Mouse (Mus musculus) heart, adult 10 weeks (tissue): ENCODE data around the gene Gm3033. TPM values are rescaled to one million over a fixed set of nuclear protein-coding genes. Genes with fewer than 3 reads are reported as not detected.

Source experiments
- polyA plus RNA-seq: library from polyadenylated mRNA; stranded (reverse); fragments of 350-450 nt; fragmentation: Illumina TruSeq; extraction: RNeasy Lipid Tissue Mini Kit (QIAGEN cat#74804); gene quantifications from one replicate; pipeline ENCODE4 v1.2.3, GENCODE M21; 2014; ENCODE audit warnings: low read depth, low replicate concordance

Gene Gm3033
- not detected for polyA plus RNA-seq

DNA sequence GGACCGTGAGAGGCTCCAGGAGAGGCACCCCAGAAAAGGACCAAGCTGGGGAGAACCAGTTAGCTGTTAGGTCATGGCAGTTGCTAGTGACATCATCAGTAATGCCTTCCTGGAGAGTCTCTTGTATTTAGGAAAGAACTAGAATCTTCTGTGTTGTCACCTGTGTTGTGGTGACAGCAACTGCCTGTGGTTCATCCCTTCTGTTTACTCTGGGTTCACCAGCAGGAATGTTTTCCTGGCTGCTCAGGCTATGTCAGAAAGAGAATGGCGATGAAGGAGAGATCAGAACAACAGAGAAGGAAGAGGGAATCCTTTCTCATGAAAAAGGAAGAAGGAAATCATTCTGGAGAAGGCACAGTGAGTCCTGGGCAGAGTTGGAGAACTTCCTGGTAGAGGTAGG is at the start of gene Gm3033:
TSS of gene Gm3033 (plus strand) at position 301 of the 400 bp plus-strand sequence.

DNA sequence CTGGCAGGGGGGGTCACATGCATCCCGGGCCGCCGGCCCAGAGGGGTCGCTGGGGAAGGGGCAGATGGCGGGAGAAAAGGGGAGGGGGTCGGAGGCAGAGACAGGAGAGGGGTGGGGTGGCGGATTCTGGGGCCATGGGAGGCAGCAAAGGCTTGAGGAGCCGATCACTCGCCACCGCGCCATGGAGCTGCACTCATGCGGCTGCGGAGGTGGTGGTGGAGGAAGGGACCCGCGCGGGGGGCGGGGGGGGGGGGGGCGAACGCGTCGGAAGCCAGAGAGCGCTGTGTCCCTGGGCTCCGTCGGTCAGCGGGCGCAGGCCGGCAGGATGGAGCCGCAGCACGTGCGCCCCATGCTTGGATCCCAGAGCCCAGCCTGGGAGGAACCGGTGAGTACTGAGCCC is 36.3 kb upstream of the Gm3033 start, which contains the start of gene Gm3002:
TSS of gene Gm3002 (plus strand) at position 301 of the 400 bp plus-strand sequence.

DNA sequence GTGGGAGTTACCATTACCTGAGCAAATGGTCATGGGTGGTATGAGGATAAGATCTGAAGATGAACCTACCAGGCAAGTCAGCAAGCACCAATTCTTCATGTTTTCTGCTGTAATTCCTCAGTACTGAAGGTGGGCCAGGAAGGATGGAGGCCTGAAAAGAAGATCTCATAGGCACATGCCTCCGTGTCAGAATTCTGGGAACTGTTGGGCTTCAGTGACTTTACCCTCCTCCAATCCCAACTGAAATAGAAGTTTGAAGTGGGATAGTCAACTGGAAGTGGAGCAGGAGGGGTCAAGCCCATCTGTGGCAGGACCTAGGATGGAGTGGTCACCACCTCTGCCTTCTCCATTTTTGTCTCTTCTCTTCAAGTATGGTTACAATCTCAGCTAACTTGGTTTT is 37.8 kb downstream of the Gm3033 start, which contains the start of gene Gm2916:
TSS of gene Gm2916 (plus strand) at position 301 of the 400 bp plus-strand sequence.

Other genes with a start within 250 kb of the Gm3033 start
- gene Gm3012, start 211.7 kb upstream of the Gm3033 start, polyA plus RNA-seq, result not detected
- gene Gm3020, start 194.2 kb upstream of the Gm3033 start, polyA plus RNA-seq, result not detected
- gene Gm3043, start 157.5 kb upstream of the Gm3033 start, polyA plus RNA-seq, result not detected
- gene Gm3002, start 36.2 kb upstream of the Gm3033 start, polyA plus RNA-seq, result not detected
- not detected for gene Gm2916, start 37.9 kb downstream of the Gm3033 start, polyA plus RNA-seq
- gene Gm3029, start 85.5 kb downstream of the Gm3033 start, polyA plus RNA-seq, result not detected
- gene Gm3095, start 117.3 kb downstream of the Gm3033 start, polyA plus RNA-seq, result not detected
- not detected for gene Gm3099, start 152.1 kb downstream of the Gm3033 start, polyA plus RNA-seq
- not detected for gene Gm5796, start 177.7 kb downstream of the Gm3033 start, polyA plus RNA-seq
- gene Gm3115, start 237.9 kb downstream of the Gm3033 start, polyA plus RNA-seq, result not detected